Mouse (Mus musculus) adrenal gland, postnatal 0 days (tissue): ENCODE measurements around the gene Pbp2. TPM values are rescaled to one million over a fixed set of nuclear protein-coding genes. Genes with fewer than 3 reads are reported as not detected.

Experiments used
- polyA plus RNA-seq: library from polyadenylated mRNA; unstranded; fragments of >200 nt; fragmentation: Nextera tagmentation; extraction: Ambion mirVana; gene quantifications from 2 replicates; pipeline ENCODE4 v1.2.1, GENCODE M21; 2015

Pbp2 gene
- polyA plus RNA-seq, result not detected in 2 replicates

GRCm38 (mm10) chr6:135310305-135310704 lies at the start of gene Pbp2:
Gene Pbp2, minus strand, starts transcription at chr6:135310405.

Other genes with a start within 250 kb of the Pbp2 start
- 4.6 and 5.7 TPM in 2 replicates for gene Gprc5a, start 244.8 kb downstream of the Pbp2 start, polyA plus RNA-seq
- not detected in 2 replicates for gene Gprc5d, start 192.1 kb downstream of the Pbp2 start, polyA plus RNA-seq
- gene Fam234b, start 112.4 kb downstream of the Pbp2 start, polyA plus RNA-seq, result 22.3 and 40.1 TPM in 2 replicates
- gene Hebp1, start 112.4 kb downstream of the Pbp2 start, polyA plus RNA-seq, result 28.4 and 28.5 TPM in 2 replicates
- 0.30 and 0.76 TPM in 2 replicates for gene Gsg1, start 56.1 kb downstream of the Pbp2 start, polyA plus RNA-seq
- 42.1 and 54.6 TPM in 2 replicates for gene Emp1, start 52.1 kb upstream of the Pbp2 start, polyA plus RNA-seq